Mouse (Mus musculus): ENCODE data around the gene Ccdc60.
"Not testable (repeated sequence)": the region's sequence is repeated elsewhere in the genome, so short reads cannot be mapped to it uniquely, and the experiment has no call there.

DNA sequence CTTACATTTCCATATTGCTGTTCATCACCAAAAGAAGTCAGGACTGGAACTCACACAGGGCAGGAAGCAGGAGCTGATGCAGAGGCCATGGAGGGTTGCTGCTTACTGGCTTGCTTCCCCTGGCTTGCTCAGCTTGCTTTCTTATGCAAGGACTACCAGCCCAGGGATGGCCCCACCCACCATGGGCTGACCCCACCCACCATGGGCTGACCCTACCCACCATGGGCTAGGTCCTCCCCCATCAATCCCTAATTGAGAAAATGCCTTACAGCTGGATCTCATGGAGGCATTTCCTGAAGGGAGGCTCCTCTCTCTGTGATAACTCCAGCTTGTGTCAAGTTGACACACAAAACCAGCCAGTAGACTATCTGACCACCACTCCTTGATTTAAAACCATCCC, 142.3 kb downstream of the Ccdc60 start:
- TF ChIP-seq CTCF (IDR thresholded peaks at IDR 0.05; ENCODE audit: low read depth, low read length); POLR2A (IDR thresholded peaks at IDR 0.05; ENCODE audit: borderline replicate concordance, low read depth, low read length): not testable (repeated sequence)
